Mouse (Mus musculus) C2C12 (cell line): ENCODE data around the gene Madd. TPM values are rescaled to one million over a fixed set of nuclear protein-coding genes. Genes with fewer than 3 reads are reported as not detected.
A peak's percentile ranks its signal among the peaks of the same experiment; 100 is the strongest.

ENCODE experiments used
- H3K27me3 ChIP-seq: one replicate; pipeline ENCODE4 v1.6.1; 2011; ENCODE audit not compliant: control insufficient read depth, insufficient read depth, insufficient read length
- H3K36me3 ChIP-seq: one replicate; pipeline ENCODE4 v1.6.1; 2011; ENCODE audit not compliant: control insufficient read depth, insufficient read depth
- H3K4me3 ChIP-seq: one replicate; pipeline ENCODE4 v1.5.1; 2011; ENCODE audit warnings: mild to moderate bottlenecking, control low read depth; ENCODE audit not compliant: poor library complexity, insufficient read depth, severe bottlenecking
- H3K79me2 ChIP-seq: one replicate; pipeline ENCODE4 v1.6.1; 2011; ENCODE audit not compliant: control insufficient read depth, insufficient read depth
- H3K79me3 ChIP-seq: one replicate; pipeline ENCODE4 v1.6.1; 2011; ENCODE audit warnings: low read depth, control low read depth
- H3ac ChIP-seq: one replicate; pipeline ENCODE3; 2011; ENCODE audit warnings: low read depth; ENCODE audit not compliant: control insufficient read depth, insufficient read length
- CEBPB ChIP-seq: IDR thresholded peaks from one replicate; pipeline ENCODE4 v1.6.1; 2011; ENCODE audit warnings: low read depth, mild to moderate bottlenecking, control low read depth, moderate library complexity
- CTCF ChIP-seq: IDR thresholded peaks from one replicate; pipeline ENCODE4 v1.5.1; 2011; ENCODE audit not compliant: control insufficient read depth, insufficient read depth, insufficient read length
- FOSL1 ChIP-seq: IDR thresholded peaks from one replicate; pipeline ENCODE4 v1.8.0; 2011; ENCODE audit warnings: mild to moderate bottlenecking, low read length; ENCODE audit not compliant: poor library complexity, insufficient read depth, severe bottlenecking
- MAX ChIP-seq: IDR thresholded peaks from one replicate; pipeline ENCODE4 v1.6.1; 2011; ENCODE audit warnings: mild to moderate bottlenecking, control low read depth
- MYOD1 ChIP-seq: IDR thresholded peaks from one replicate; pipeline ENCODE4 v1.6.1; 2011; ENCODE audit warnings: low read depth; ENCODE audit not compliant: control insufficient read depth, insufficient read length
- MYOG ChIP-seq: IDR thresholded peaks from one replicate; pipeline ENCODE4 v1.6.1; 2011; ENCODE audit not compliant: control insufficient read depth, insufficient read length; ENCODE audit errors: extremely low read depth
- USF1 ChIP-seq: IDR thresholded peaks from one replicate; pipeline ENCODE4 v1.6.1; 2011; ENCODE audit warnings: low read depth, mild to moderate bottlenecking, control low read depth, moderate library complexity
- polyA plus RNA-seq: library from polyadenylated mRNA; unstranded; fragments of >200 nt; fragmentation: generic; extraction: Trizol; gene quantifications from one replicate; pipeline ENCODE4 v1.2.1, GENCODE M21; 2012; ENCODE audit warnings: missing spikeins

Gene Madd
- polyA plus RNA-seq, 1 experiment, result 4.9 TPM

- H3K79me2 ChIP-seq, result no peaks in the 10 kb centered on the region
- TF ChIP-seq FOSL1, result no peak
- TF ChIP-seq CEBPB, result no peak
- TF ChIP-seq CTCF, result no peak
- H3K4me3 ChIP-seq, result no peak overlapping the region
- no peaks in the 10 kb centered on the region for H3K27me3 ChIP-seq
- peaks cover 35% of the 10 kb centered on the region for H3K36me3 ChIP-seq
- H3ac ChIP-seq, result no peak overlapping the region
- H3K79me3 ChIP-seq, result no peaks in the 10 kb centered on the region
These were observed 29.7 kb upstream of the Madd start for GRCm38 (mm10) chr2:91213311-91213710.

- Histone ChIP-seq H3K79me3 (no peaks in the 10 kb centered on the region), H3K79me2 (peaks cover 6% of the 10 kb centered on the region), H3K36me3 (peaks cover 54% of the 10 kb centered on the region), H3K4me3 (no peak overlapping the region), H3K27me3 (no peaks in the 10 kb centered on the region), H3ac (no peak overlapping the region)
- TF ChIP-seq USF1, result no peak
- TF ChIP-seq FOSL1, result no peak
- no peak for TF ChIP-seq MYOD1
- no peak for TF ChIP-seq MYOG
- TF ChIP-seq CEBPB, result no peak
- no peak for TF ChIP-seq CTCF
- TF ChIP-seq MAX, result no peak
These were observed 22.7 kb upstream of the Madd start for GRCm38 (mm10) chr2:91206254-91206775.

- no peaks in the 10 kb centered on the region for H3K79me3 ChIP-seq
- TF ChIP-seq CEBPB (no peak), MYOG (no peak), FOSL1 (no peak), CTCF (no peak), MYOD1 (no peak), USF1 (no peak), MAX (no peak)
- H3K36me3 ChIP-seq, result peaks cover 23% of the 10 kb centered on the region
- no peaks in the 10 kb centered on the region for H3K27me3 ChIP-seq
- peak overlapping the region; percentile 80 for H3K4me3 ChIP-seq
- peak overlapping the region; percentile 88 for H3ac ChIP-seq
- peaks cover 6% of the 10 kb centered on the region for H3K79me2 ChIP-seq
These were observed 19.5 kb upstream of the Madd start for GRCm38 (mm10) chr2:91202972-91203656.

GRCm38 (mm10) chr2:91202222-91202971 is 18.8 kb upstream of the Madd start, which contains the start of the genes Nr1h3 and Acp2:
Nr1h3 (minus strand) TSS chr2:91202834.
Acp2 (plus strand) TSS chr2:91202885.
- Histone ChIP-seq H3K79me2 (peaks cover 6% of the 10 kb centered on the region), H3K4me3 (peak within 1 kb of the TSS; percentile 80), H3K79me3 (no peaks in the 10 kb centered on the region), H3K36me3 (peaks cover 17% of the 10 kb centered on the region), H3ac (peak within 1 kb of the TSS; percentile 88), H3K27me3 (no peaks in the 10 kb centered on the region)
- TF ChIP-seq MYOD1 (no peak), FOSL1 (no peak), CEBPB (peak; percentile 42), MYOG (no peak), CTCF (no peak), USF1 (no peak), MAX (no peak)

GRCm38 (mm10) chr2:91198888-91199287 is 15.3 kb upstream of the Madd start:
- no peak for TF ChIP-seq CTCF
- TF ChIP-seq MYOG, result no peak
- TF ChIP-seq CEBPB, result no peak
- no peak for TF ChIP-seq MYOD1
- no peak for TF ChIP-seq MAX
- TF ChIP-seq FOSL1, result no peak
- no peak for TF ChIP-seq USF1
- Histone ChIP-seq H3K79me2 (peaks cover 6% of the 10 kb centered on the region), H3ac (no peak overlapping the region), H3K27me3 (no peaks in the 10 kb centered on the region), H3K36me3 (no peaks in the 10 kb centered on the region), H3K79me3 (no peaks in the 10 kb centered on the region), H3K4me3 (no peak overlapping the region)
